Mouse (Mus musculus) T-cell, adult 66 days (primary cell): ENCODE data around the gene Gm7694. TPM values are rescaled to one million over a fixed set of nuclear protein-coding genes. Genes with fewer than 3 reads are reported as not detected.

Experiments
- total RNA-seq, 2 experiments: library from RNA; stranded (reverse); gene quantifications; 3 replicates in 1 of 2; 4 replicates in 1 of 2; pipeline ENCODE4 v1.2.4; 2023

Gene Gm7694
- total RNA-seq: not detected

GRCm38 (mm10) chr1:170306232-170306631, at the start of gene Gm7694:
Gene Gm7694, minus strand, starts transcription at chr1:170306332.

GRCm38 (mm10) chr1:170308503-170308902, 2.4 kb upstream of the Gm7694 start, which contains the start of gene Spata46:
Gene Spata46, plus strand, starts transcription at chr1:170308803.

GRCm38 (mm10) chr1:170277016-170277415, 29.1 kb downstream of the Gm7694 start, which contains the start of gene Sh2d1b1:
Gene Sh2d1b1, plus strand, starts transcription at chr1:170277320.

Other genes starting within 250 kb of the Gm7694 start
- gene Ddr2, start 195.6 kb downstream of the Gm7694 start, total RNA-seq: not detected
- gene Uap1, start 131.4 kb downstream of the Gm7694 start, total RNA-seq: 10 to 100 TPM; 33.7 to 41.0 TPM
- 10 to 100 TPM; 57.1 to 63.2 TPM for gene Uhmk1, start 90.9 kb downstream of the Gm7694 start, total RNA-seq
- gene Sh2d1b2, start 73.6 kb downstream of the Gm7694 start, total RNA-seq: not detected
- under 1 TPM in 1 of 2 experiments, not detected in 1; 0.55 TPM for gene Sh2d1b1, start 29.0 kb downstream of the Gm7694 start, total RNA-seq
- gene Spata46, start 2.5 kb upstream of the Gm7694 start, total RNA-seq: not detected